Mouse (Mus musculus) right cerebral cortex, postnatal 10 days (tissue): ENCODE results near the gene Sipa1l2.

ENCODE experiments used
- DNase-seq, 2 experiments: peaks; one replicate each; pipeline ENCODE4 v3.0.0; 2021; ENCODE audit warnings: low spot score in 2 of 2

Gene Sipa1l2

DNA sequence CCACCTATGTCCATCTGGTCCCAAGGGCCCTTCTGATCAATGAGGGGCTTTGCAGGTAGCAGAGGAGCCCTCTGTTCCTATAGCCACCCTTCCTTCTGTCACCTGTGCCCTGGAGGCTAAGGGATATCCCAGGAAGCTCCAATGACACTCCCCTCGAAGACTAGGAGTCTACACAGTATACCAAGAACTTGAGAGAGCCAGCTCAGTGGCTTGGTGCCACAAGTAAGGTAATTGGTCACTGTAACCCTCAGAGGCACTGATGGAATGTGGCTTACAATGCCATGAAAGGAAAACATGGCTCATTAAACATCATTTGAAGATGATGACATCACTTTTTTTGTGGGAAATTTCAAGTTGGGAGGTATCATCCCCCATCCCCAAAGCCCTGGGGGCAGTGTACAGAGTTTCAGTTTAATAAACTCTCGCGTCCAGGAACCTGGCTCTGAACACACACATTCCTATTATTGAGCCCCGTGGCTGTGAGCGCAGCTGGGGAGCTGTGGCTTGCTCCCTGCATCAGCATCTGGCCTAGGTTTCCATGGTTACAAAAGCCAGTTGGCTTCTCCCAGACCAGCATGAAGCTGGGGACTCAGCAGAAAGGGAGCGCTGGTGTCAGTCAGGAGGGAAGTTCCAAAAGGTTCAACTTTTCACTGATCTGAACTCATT is 104.3 kb downstream of the Sipa1l2 start:
- peak in 1 of 2 experiments; percentile 36 for DNase-seq

DNA sequence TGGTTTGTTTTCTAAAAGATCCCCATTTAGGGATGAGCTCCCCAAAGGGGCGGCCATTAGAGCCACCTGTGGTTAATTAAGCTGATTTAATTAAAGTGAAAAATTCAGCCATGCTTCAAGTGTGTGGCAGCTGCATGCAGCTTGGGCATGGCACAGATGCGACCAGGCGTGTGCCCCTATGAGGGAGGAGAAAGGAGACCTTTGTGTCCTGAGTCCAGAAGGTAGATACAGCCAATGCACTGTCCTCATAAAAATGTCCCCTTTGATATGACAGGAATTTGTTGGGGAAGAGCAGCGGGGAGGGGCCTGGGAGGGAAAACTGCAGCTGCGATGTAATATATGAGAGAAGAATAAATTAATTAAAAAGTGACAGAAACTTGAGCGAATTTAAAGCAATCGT is 106.7 kb downstream of the Sipa1l2 start:
- DNase-seq = no peak

DNA sequence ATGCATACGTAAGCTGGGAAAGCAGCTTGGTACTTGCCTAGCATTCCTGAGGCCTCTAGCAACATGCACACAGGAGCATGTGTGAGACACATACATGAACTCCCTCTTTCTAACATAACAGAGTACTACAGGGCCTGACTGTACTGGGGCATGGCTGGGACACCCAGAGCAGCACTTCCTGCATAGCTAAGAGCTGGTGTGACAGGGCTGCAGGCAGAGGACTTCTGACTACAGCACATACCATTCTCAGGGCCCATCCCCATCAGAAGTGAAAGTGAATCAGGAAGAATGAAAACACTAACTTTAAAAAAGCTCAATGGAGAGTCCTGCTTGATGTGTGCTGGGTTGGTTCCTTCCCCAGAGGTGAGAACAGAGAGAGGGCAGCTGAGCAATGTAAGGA is 108.1 kb downstream of the Sipa1l2 start:
- DNase-seq = no peak

DNA sequence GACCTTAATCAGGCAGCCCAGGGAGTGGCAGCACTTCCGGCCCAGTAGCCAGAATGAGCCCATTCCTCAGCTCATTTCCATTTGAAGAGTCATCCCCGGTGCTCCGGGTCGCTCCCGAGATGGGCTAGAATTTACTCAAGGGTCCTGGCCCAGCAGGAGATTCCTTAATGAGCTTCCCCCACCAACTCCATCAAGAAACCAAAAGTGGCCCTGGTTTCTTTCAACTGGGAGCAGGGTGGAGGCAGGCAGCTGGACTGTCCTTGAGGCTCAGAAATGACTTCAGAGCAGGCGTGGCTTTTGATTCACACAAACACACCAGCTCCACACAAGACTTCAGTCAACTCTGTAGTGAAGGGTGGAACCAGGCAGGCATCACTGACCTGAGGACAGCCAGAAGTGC is 109.0 kb downstream of the Sipa1l2 start:
- DNase-seq = no peak

DNA sequence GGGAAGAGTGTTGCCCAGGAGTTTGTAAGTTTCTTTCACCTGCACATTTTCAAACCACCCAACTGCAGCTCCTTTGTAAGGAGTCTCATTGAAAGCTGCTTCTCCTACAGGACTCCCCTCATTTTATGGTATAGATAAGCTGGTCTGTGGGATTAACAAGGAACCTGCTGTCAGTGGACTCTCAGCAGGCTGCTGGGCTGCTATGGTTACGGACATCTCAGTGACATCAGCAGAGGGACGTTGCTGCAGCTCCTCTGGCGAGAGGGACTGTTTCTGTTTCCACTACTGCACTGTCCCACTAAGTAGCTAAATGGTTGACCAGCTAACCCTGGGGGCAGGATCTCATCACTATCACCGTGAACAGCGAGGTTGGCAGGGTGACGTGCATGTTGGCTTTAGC is 120.6 kb downstream of the Sipa1l2 start:
- DNase-seq = no peak

DNA sequence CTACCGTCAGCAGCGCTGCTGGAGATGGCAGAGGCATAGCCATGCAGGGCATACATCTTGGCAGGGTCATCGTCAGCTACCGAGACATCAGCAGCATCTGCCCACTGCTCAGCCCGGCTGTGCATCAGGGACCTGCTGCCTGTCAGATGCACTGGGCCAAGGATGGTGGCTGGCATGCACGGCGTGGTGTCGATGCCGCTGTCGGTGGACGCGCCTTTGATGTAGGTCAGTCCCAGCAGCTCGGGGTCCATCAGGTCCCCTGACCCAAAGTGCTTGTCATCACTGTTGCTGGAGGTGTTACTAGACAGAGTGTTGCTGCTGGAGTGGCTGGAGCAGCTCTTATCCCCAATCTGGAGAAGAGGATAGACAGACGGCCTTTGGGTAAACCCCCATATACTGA is 122.1 kb downstream of the Sipa1l2 start:
- no peak for DNase-seq

DNA sequence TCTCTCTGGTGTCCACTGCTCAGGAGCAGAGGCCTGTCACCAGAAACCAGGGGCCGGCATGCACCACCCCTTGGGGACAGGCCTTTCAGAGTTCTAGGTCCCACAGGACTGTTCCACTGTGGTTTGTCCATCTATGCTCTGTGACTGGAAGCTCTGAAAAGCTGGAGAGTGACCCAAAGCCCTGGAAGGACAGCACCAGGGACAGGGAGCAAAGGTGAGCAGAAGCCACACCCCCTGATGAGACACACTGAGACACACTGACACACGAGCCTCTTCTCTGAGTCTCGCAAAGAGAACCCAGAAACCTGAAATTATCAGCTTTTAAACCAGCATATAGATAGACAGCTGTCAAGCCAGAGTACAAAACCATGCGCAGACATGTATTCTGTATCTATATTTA is 123.4 kb downstream of the Sipa1l2 start:
- DNase-seq = no peak

DNA sequence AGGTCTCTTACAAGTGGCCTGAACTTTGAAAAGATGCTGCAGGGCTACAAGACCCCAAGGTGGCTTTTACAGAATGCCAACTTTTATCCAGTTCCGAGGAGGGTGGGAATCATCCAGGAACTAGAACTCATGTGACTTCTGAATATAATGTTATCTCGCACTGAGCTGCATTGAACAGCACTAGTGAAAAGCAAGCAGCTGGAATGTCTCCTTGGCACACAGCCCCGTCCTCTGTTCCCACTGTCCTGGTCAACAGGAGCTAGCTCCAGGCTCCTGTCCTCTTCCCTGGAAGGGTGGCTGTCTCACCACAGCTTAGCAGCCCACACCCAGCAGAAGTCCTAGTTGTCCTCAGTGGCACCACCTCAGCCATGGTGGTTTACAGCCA is 124.4 kb downstream of the Sipa1l2 start:
- DNase-seq = no peak

DNA sequence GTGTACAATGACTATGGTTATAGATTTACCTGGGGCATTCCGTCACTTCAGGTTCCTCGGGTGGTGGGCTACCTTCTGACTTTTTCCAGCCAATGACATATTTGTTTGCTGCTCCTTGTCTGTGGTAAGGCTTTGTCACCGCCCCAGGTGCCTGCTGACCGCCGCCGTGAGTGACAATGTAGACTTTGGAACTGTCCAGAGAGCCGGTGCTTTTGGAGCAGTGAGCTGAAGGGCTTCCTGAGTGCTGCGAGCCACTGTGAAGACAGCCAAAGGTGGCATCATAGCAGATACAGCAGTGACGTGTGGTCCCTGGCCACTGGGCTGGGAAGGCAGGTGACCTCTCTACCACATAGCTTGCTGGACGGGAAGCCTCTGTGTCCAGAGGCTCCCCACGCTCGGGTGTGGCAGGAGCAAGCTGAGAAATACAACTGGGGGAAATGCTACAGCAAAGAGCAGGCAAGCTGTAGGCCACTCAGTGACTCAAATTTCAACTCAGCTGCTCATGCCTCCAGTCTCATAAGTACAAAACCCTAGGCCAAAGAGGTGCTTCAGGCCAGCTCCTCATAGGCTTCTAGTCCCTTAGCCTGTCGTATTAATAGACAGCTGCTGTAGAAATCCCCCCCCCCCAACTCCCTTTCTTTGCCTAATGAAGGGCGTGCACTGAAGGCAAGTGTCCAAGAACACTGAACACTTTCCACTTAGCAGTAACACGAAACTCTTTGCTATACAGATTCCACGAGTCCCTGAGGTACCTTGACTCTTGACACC is 125.0 kb downstream of the Sipa1l2 start:
- no peak for DNase-seq

DNA sequence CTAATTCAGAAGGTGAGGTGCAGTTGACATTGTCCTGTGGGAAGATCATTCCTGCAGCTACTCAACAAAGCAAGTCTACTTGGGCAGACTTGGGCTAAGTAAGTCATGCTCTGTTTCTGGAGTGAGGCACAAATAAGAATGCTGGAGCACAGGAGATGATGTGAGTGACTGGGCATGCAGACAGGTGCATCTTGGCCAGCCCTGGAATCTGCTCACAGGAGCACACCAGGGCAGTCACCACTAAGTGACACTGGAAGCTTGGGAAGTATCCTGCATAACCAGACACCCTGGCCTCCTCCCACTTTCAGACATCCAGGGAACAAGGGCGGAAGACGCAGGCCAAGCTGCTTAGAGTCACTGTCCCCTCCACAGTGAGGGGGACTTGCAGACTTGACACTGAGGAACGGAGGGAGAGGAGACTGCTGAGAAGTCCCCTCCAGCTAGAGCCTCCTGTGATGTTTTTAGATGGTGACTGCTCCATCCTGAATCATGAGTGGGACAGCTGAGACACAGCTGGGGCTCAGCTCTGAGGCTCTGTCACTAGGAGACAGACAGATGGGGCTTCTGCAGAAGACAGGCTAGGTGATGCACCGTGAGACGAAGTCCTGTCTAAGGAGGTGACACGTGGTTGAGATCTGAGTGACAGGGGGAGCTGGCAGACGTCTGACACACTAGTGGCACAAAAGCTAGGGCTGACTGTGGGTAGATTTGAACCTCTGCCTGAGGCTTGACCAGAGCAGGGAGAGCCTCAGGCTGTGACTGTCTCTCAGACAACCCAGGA is 134.1 kb downstream of the Sipa1l2 start:
- no peak for DNase-seq

DNA sequence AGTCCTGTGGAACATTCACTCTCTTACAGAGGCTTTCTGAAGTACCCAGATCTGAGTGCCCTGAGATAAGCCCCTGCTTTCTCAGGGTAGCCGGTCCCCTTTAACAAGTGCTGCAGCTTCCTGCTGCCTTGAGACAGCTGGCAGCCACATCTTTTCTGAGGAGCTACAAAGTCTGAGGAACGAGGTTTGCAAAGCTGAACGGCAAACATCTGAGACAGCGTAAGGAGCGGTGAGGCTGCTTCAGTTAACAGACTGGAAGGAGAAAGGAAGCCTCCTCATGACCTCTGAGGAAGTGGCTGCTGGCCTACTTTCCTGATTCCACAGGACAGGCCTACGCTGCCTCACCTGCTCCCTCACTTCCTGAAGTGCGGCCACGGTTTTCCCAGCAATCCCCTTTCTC is 135.5 kb downstream of the Sipa1l2 start:
- DNase-seq = no peak

DNA sequence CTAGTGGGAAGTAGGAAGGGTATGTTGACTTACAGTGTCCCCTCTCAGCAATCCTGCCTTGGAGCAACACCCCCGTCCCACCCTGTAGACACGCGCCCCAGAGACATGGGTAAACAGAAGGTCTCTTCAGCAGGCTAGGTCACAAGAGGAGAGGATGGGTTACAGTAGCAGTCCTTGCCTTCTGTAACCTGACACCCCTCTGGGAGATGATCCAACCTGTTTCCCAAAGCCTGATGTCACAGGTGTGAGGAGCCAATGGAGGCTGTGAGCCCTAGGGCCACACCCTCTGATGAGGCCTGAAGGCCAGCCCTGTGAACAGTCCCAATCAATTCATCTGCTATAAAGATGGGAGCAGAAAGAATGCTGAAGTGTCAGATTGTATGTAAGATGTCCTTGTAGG is 138.3 kb downstream of the Sipa1l2 start:
- DNase-seq = no peak

DNA sequence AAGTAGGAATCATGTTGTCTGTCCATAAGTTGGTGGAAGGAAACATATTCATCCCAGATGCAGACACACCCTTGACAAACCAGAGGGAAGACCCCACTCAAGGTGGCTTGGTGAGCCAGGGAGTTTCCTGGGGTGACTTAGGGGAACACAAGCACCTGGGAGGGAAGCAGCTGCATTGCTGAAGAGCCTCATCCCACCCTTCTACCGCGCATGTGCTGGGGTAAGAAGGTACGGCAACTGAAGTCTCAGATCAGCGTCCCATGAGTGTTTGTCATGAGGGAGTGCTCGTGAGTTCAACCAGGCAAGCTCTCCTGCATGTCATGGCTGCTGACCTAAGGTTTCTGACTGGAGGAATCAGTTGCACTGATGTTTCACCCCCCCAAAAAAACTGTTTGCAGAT is 138.8 kb downstream of the Sipa1l2 start:
- DNase-seq = no peak

DNA sequence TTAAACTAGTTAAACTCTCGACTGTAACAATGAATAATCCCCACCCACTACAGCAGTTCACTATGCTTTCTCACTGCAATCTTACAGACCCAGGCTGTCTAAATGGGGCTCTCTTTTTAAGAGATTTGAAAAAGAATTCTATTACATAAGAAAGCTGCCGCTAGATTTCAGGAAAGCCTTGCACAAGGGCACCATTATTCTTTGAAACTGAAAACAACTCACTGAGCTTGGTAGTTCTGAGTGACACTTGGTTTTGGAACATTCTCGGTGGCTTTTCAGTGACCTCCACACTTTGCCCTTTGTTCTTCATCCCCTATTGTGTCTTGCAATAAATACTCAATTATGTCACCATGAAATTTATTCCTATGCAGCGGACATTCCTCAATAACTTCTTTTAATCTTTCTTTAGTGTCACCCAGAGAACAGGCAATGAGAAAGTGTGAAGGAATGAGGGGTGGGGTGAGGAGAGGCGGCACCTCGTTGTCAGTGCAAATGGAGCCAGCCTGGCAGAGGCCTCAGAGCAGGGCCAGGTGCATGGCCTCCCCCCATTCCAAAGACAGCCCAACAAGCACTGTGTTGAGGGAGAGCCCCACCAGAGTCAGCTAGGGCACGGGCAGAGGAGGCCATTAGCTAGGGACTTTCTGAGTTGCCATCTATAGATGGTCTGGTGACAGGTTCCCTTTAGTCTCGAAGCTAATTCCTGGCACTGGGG is 140.5 kb downstream of the Sipa1l2 start:
- DNase-seq = no peak

DNA sequence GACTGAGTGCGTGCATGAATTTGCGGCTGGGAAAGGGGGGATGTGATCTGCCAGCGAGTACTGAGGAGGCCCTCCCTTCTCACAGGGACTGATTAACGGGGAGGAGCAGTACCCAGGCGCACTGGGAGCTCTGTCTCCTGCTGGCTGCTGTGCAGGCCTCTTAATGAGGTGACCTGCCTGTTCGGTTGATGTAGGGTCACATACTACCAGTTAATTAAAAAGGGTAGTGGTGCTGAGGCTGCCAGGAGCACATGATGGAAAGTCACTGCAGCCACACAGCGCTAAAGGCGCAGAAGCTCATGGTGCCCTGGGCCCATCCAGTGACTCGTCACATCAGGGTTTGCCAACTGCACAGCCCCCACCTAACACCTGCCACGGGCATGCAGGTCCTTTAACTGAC is 145.7 kb downstream of the Sipa1l2 start:
- DNase-seq = no peak

DNA sequence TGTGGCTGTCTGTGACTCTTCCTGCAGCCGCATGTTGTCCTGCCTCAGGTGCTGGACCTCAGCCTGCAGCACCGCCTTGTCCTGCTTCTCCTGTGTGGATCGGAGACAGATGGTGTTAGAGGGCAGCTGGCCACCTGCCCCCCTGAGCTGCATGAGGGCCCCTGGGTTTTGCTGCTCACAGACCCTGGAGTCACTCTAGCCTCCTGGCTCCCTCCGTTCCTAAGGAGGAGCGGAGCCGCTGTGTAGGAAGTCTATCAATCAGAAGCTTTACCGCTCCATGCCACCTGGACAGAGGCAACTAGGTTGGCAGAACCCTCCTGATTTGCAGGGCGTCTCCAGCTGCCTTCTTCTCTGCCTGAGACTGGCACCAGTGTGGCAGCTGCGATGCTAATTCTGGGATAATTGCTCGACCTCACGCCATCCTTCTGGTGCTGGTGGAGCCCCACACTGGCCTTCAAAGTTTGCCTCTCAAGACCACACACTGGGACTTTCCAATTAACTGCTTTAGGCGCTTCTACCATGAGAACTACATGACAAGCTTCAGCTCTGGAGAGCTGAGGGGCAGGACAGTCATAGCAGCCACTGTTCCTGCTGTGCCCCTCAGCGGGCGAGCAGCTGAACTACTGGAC is 150.3 kb downstream of the Sipa1l2 start:
- DNase-seq = no peak

DNA sequence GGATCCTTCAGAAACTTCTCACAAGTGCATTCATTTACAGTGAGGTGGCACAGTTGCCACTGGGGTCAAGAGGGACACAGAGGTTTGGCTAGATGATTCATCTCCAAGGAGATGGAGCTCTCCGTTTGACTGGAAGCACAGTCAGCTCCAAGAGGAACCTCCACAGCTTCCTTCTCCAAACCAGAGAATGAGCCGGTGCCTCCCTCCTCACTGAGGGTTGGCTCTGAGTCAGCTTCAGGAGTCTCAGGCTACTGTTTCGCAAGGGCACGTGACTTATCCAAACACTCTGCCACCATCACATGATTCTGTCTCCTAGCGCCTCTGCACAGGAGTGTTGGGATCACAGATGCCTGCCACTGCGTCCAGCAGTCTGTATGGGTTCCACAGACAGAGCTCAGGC is 153.5 kb downstream of the Sipa1l2 start:
- peak in 1 of 2 experiments; percentile 43 for DNase-seq

DNA sequence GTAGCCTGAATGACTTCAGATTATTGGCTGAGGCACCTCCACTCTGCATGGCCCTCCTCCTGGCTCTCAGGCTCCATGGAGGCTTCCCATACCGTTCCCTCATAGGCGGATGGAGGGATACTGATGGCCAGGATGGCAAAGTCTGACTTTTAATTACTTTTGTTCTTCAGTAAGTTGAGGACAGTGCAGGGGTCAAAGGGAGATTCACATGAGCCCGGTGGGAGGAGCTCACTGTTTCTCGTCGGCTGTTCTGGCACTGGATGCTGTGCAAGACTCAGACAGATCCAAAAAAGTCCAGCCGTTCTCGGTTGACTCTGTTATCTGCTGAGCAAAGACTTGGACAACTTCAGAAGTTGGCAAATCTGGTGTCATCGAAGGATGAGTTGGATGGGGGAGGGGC is 155.0 kb downstream of the Sipa1l2 start:
- no peak for DNase-seq

DNA sequence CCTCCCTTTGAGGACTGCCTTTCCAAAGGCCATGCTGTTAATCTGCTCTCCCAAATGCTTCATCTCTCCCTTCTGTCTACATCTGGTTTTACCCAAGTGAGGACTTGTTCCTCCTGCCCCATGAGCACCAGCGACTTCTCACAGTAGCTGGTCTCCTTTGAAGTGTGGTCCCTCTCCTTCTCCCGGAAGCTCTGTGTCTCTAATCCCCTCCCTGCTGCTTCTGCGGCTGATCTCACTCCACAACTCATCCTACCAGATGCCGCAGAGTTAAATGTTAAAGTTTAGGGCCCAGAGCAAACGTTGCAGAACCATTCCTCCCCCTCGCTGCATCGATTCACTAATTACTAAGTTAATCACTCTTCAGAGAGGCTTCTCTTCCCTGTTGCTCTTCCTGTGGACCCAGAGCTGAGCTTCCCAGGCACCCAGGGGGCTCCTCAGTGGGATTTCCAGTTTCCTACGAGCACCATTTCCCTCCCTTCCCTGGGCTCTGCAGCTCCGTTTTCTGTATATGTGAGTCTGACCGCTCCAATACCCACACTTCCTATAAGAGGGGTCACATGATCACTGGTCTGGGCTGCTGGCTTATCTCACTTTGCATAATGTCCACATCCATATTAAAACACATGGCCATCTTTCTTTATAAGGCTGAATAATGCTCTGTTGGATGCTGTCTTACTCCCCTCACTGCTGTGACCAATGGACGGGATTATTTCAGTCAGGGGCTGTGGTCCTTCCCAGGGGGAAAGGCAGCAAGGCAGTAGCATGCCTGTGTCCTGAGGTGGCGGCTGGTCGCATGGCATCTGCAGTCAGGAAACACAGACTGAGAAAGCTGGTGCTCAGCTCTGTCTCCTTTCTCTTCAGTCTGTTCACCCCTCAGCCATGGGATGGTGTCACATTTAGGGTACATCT is 156.4 kb downstream of the Sipa1l2 start:
- DNase-seq = no peak

DNA sequence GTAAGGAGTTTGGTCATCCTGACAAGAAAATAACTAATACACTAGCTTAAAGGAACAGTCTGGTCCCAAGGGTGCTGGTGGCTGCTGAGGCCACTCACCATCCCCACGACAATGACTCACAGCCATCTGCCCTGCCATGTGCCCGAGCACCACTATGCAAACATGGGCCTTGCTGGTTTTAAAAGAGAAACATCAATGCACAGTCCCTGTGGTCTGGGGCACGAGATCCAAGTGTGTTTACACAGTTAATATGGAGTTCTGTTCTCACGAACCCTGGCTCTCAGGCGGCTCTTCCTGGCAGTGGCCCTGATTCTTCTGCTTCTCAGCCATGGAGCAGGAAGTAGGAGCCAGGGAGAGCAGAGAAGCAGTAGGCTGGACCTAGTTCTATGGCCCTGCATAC is 159.0 kb downstream of the Sipa1l2 start:
- DNase-seq = no peak

DNA sequence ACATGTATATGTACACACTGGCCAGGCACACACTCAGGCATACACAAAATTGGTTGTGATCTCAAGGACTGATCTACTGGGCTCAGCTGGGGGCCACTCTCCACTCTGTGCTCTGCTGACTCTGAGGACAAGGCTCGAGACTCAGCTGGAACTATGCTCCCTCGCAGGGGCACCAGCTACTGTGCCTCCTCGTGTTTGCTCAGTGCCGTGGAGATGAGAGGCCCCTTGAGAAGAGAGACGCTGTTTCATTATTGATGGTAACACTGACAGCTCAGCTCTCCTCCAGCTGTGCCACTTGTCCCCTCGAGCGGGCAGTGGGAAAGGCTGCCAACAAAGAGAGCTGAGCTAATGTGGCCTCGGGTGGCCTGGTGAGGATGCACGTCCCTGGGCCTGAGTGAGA is 161.9 kb downstream of the Sipa1l2 start:
- DNase-seq = no peak
